8 mouse cellular contexts compared by ENCODE assay signal in the genomic region with DNA sequence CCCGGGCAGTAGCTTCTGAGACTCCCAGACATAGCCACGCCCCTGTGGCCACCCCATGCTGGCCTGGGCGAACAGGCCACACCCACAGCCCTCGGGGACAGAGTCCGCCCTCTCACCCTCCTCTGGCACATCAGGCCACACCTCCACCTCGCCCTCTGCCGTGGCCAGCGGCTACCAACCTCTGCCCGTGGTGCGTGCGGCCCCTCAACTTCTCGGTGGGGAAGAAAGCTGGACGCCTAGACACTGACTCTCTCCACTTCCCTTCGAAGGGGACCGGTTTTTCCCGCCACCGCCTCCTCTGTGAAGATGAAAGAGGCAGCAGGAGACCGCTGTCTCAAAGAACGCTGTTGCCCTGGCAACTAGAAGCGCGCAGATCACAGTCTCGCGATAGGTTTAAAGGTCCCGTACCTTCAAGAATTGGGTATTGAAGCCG. TPM values are rescaled to one million over a fixed set of nuclear protein-coding genes. Genes with fewer than 3 reads are reported as not detected.
DNase-seq lines count a peak whose midpoint lies in the region; ATAC-seq and TF ChIP-seq lines count a peak whose summit lies in the region.

Gene Fsip1, minus strand, starts transcription at position 346 of the 433 bp plus-strand sequence.

- no peak for DNase-seq in cerebellum, adult 8-10 months
- DNase-seq in heart, embryonic 10.5 days (ENCODE audit: low spot score): peak; percentile 92
- peak; percentile 85 for DNase-seq in liver, adult 2 months (ENCODE audit: extremely low read depth, low read depth, low spot score)
- DNase-seq in spleen, postnatal 36 days (ENCODE audit: low spot score in 2 of 2): peak; percentile 83 to 88

- peak; percentile 60; the same call in 1 of the 2 replicates for ATAC-seq in cerebellum, adult (ENCODE audit: insufficient number of reproducible peaks, low FRiP score, low TSS enrichment)
- peak; percentile 97 for ATAC-seq in kidney, embryonic 14.5 days (ENCODE audit: low FRiP score, low TSS enrichment)
- peak; percentile 93 for ATAC-seq in monocyte, adult 5-6 weeks (replicated peaks; ENCODE audit: insufficient number of reproducible peaks, low FRiP score, low TSS enrichment, poor library complexity, severe bottlenecking)

- H3K27me3 ChIP-seq in heart, embryonic 10.5 days (ENCODE audit: insufficient read depth, poor library complexity, severe bottlenecking): no peaks in the 10 kb centered on the region; the same call in 1 of the 2 replicates
- H3K27me3 ChIP-seq in kidney, embryonic 14.5 days (ENCODE audit: control insufficient read depth, insufficient read depth, low read length): no peaks in the 10 kb centered on the region
- H3K27me3 ChIP-seq in liver, adult 2 months (ENCODE audit: control insufficient read depth, insufficient read depth, low read length): no peaks in the 10 kb centered on the region

- H3K79me2 ChIP-seq in liver, adult 2 months (ENCODE audit: control insufficient read depth, insufficient read depth, low read length): no peaks in the 10 kb centered on the region

- H3K9me3 ChIP-seq in heart, embryonic 10.5 days: no peaks in the 10 kb centered on the region
- H3K9me3 ChIP-seq in kidney, embryonic 14.5 days (ENCODE audit: control insufficient read depth, low read length): no peaks in the 10 kb centered on the region

- H3K36me3 ChIP-seq in heart, embryonic 10.5 days: no peaks in the 10 kb centered on the region
- H3K36me3 ChIP-seq in kidney, embryonic 14.5 days (ENCODE audit: control insufficient read depth, insufficient read depth, low read length): no peaks in the 10 kb centered on the region
- H3K36me3 ChIP-seq in liver, adult 2 months (ENCODE audit: control insufficient read depth, insufficient read depth, low read length): no peaks in the 10 kb centered on the region

- TF ChIP-seq POLR2A in embryonic fibroblast, embryonic 13.5 days (IDR thresholded peaks at IDR 0.05; ENCODE audit: low read depth, low read length): no peak
- no peak for TF ChIP-seq POLR2A in liver, adult 2 months (IDR thresholded peaks at IDR 0.05; ENCODE audit: extremely low read depth, insufficient read depth, low read length)

- no peak within 1 kb of the TSS for H3K27ac ChIP-seq in embryonic fibroblast, embryonic 13.5 days (ENCODE audit: insufficient read depth, low read length)
- 0 out of 2 replicates have a peak within 1 kb of the TSS, but pooled peaks have one; percentile 52 for H3K27ac ChIP-seq in heart, embryonic 10.5 days
- no peak within 1 kb of the TSS for H3K27ac ChIP-seq in kidney, embryonic 14.5 days (ENCODE audit: low read depth, low read length)
- no peak within 1 kb of the TSS for H3K27ac ChIP-seq in liver, adult 2 months (replicated peaks; ENCODE audit: insufficient read depth, low read depth, low read length)

- TF ChIP-seq CTCF in embryonic fibroblast, embryonic 13.5 days (IDR thresholded peaks at IDR 0.05; ENCODE audit: borderline replicate concordance, insufficient read depth, low read length): no peak
- no peak for TF ChIP-seq CTCF in liver, adult 2 months (IDR thresholded peaks at IDR 0.05; ENCODE audit: low read depth, low read length)

- WGBS in heart, embryonic 10.5 days: 2% methylated on average over 25 of the region's 25 CpGs
- WGBS in kidney, embryonic 14.5 days: 2% methylated on average over 25 of the region's 25 CpGs
- WGBS in liver, adult 2 months: 3% methylated on average over 25 of the region's 25 CpGs

- no peak within 1 kb of the TSS for H3K9ac ChIP-seq in kidney, embryonic 14.5 days (ENCODE audit: low read depth, low read length)
- peak within 1 kb of the TSS; percentile 7 for H3K9ac ChIP-seq in liver, adult 2 months (ENCODE audit: low read depth, low read length)

- no peaks in the 10 kb centered on the region for H3K4me1 ChIP-seq in embryonic fibroblast, embryonic 13.5 days (ENCODE audit: control insufficient read depth, insufficient read depth, low read length)
- H3K4me1 ChIP-seq in heart, embryonic 10.5 days: 0 out of 2 replicates have a peak, but pooled peaks cover 5% of the 10 kb centered on the region
- H3K4me1 ChIP-seq in kidney, embryonic 14.5 days (ENCODE audit: control insufficient read depth, insufficient read depth, low read length): no peaks in the 10 kb centered on the region; the same call in 1 of the 2 replicates
- H3K4me1 ChIP-seq in liver, adult 2 months (ENCODE audit: control insufficient read depth, insufficient read depth, low read length): no peaks in the 10 kb centered on the region

- peak within 1 kb of the TSS; percentile 43 for H3K4me3 ChIP-seq in embryonic fibroblast, embryonic 13.5 days (ENCODE audit: insufficient read depth, low read length)
- peak within 1 kb of the TSS; percentile 67 for H3K4me3 ChIP-seq in heart, embryonic 10.5 days
- peak within 1 kb of the TSS; percentile 49 for H3K4me3 ChIP-seq in kidney, embryonic 14.5 days (ENCODE audit: low read length)
- H3K4me3 ChIP-seq in liver, adult 2 months (ENCODE audit: insufficient read depth, low read depth, low read length): peak within 1 kb of the TSS; percentile 54

- H3K4me2 ChIP-seq in kidney, embryonic 14.5 days (replicated peaks; ENCODE audit: low read depth, low read length): peak within 1 kb of the TSS; percentile 58

RNA-seq across cellular contexts. Expression of gene Fsip1, which starts in this region (rescaled TPM):
- 0.92 and 0.93 TPM in 2 replicates for polyA plus RNA-seq in embryonic fibroblast, embryonic 13.5 days (2011; ENCODE audit: insufficient read length, low read depth, missing spikeins)
- 0.18 and 0.59 TPM in 2 replicates for polyA plus RNA-seq in heart, embryonic 10.5 days (2016; fragmentation: Nextera tagmentation; extraction: Ambion mirVana)
- 1.3 and 1.7 TPM in 2 replicates for polyA plus RNA-seq in kidney, embryonic 14.5 days (2014; fragmentation: Nextera tagmentation; extraction: Ambion mirVana)
- 0.09 TPM in 1 of 2 replicates, not detected in the other for total RNA-seq in liver, adult 2 months (2014; rRNA removed)
- 0.05 TPM in 1 of 2 replicates, not detected in the other for polyA plus RNA-seq in liver, adult 2 months (2012; rRNA removed)
- 0.49 to 2.0 TPM in 2 of 3 replicates, not detected in the other for total RNA-seq in monocyte, adult 5-6 weeks (2017)

Comparison
In these comparisons a context has a peak if more than half of its experiments do, and no peak if none do; other contexts are left out.
1. Peak in DNase-seq, H3K4me3 ChIP-seq and H3K27ac ChIP-seq in heart, embryonic 10.5 days; RNA of the gene not detected or under 1 TPM.
2. Peak in DNase-seq, H3K4me3 ChIP-seq and H3K9ac ChIP-seq in liver, adult 2 months; RNA of the gene not detected or under 1 TPM.